Mouse (Mus musculus) embryonic facial prominence, embryonic 15.5 days (tissue): ENCODE measurements around the gene Gm9999. TPM values are rescaled to one million over a fixed set of nuclear protein-coding genes. Genes with fewer than 3 reads are reported as not detected.
"Not testable (repeated sequence)": the region's sequence is repeated elsewhere in the genome, so short reads cannot be mapped to it uniquely, and the experiment has no call there.

ENCODE experiments used
- ATAC-seq: fragments of 200-750 bp; cut with Nextera tagmentation; 2 replicates; pipeline ENCODE4 v1.8.0; 2017; ENCODE audit warnings: low read depth, moderate TSS enrichment; ENCODE audit not compliant: insufficient number of reproducible peaks, low FRiP score, low TSS enrichment
- H3K27ac ChIP-seq: fragments of 300-500 bp; sonication (generic); replicated peaks from 2 replicates; pipeline ENCODE4 v1.5.1; 2015; ENCODE audit warnings: mild to moderate bottlenecking, inconsistent platforms
- H3K27me3 ChIP-seq: fragments of 300-500 bp; sonication (generic); 2 replicates; pipeline ENCODE4 v1.6.1; 2015; ENCODE audit warnings: inconsistent platforms
- H3K36me3 ChIP-seq: fragments of 300-500 bp; sonication (generic); 2 replicates; pipeline ENCODE4 v1.6.1; 2015; ENCODE audit warnings: mild to moderate bottlenecking, inconsistent platforms
- H3K4me1 ChIP-seq: fragments of 300-500 bp; sonication (generic); 2 replicates; pipeline ENCODE4 v1.6.1; 2015; ENCODE audit warnings: inconsistent platforms
- H3K4me2 ChIP-seq: fragments of 300-500 bp; sonication (generic); replicated peaks from 2 replicates; pipeline ENCODE4 v1.6.1; 2015; ENCODE audit warnings: mild to moderate bottlenecking, inconsistent platforms
- H3K4me3 ChIP-seq: fragments of 300-500 bp; sonication (generic); replicated peaks from 2 replicates; pipeline ENCODE4 v1.5.1; 2015; ENCODE audit warnings: mild to moderate bottlenecking, inconsistent platforms
- H3K9ac ChIP-seq: fragments of 300-500 bp; sonication (generic); 2 replicates; pipeline ENCODE4 v1.6.1; 2015; ENCODE audit warnings: inconsistent platforms
- H3K9me3 ChIP-seq: fragments of 300-500 bp; sonication (generic); replicated peaks from 2 replicates; pipeline ENCODE4 v1.6.1; 2016; ENCODE audit warnings: inconsistent platforms
- WGBS: fragments of 180-500 bp; shearing (Covaris S2); methylation state at CpG from one replicate; pipeline ENCODE4 v1.1.7; 2015; 5-methylcytosine and 5-hydroxymethylcytosine counted together
- polyA plus RNA-seq: library from polyadenylated mRNA; unstranded; fragments of >200 nt; fragmentation: Nextera tagmentation; extraction: Ambion mirVana; gene quantifications from 2 replicates; pipeline ENCODE4 v1.2.1, GENCODE M21; 2015

The Gm9999 gene
- polyA plus RNA-seq, 1 experiment from 2014 or later = not detected

GRCm38 (mm10) chr7:47015390-47016065 is 32.1 kb downstream of the Gm9999 start:
- Histone ChIP-seq H3K36me3 (no peaks in the 10 kb centered on the region), H3K9ac (no peak overlapping the region), H3K4me3 (no peak overlapping the region), H3K4me2 (peak overlapping the region; percentile 45), H3K4me1 (peaks cover 4% of the 10 kb centered on the region), H3K9me3 (no peaks in the 10 kb centered on the region), H3K27me3 (no peaks in the 10 kb centered on the region), H3K27ac (peak overlapping the region; percentile 63; the same call in 1 of the 2 replicates)
- peak; percentile 92 for ATAC-seq
- 10% methylated on average over 6 of the region's 6 CpGs for WGBS

- Histone ChIP-seq H3K36me3 (no peaks in the 10 kb centered on the region), H3K27ac (no peak overlapping the region), H3K9me3 (no peaks in the 10 kb centered on the region), H3K9ac (no peak overlapping the region), H3K27me3 (no peaks in the 10 kb centered on the region), H3K4me3 (no peak overlapping the region), H3K4me2 (no peak overlapping the region), H3K4me1 (peaks cover 8% of the 10 kb centered on the region)
- ATAC-seq = no peak
- WGBS = 67% methylated on average over 3 of the region's 3 CpGs
Measured at GRCm38 (mm10) chr7:47016602-47017001, 33.2 kb downstream of the Gm9999 start.

GRCm38 (mm10) chr7:47017146-47017545 is 33.8 kb downstream of the Gm9999 start:
- Histone ChIP-seq H3K27ac (no peak overlapping the region), H3K27me3 (no peaks in the 10 kb centered on the region), H3K9ac (no peak overlapping the region), H3K9me3 (no peaks in the 10 kb centered on the region), H3K4me1 (peaks cover 8% of the 10 kb centered on the region), H3K4me2 (no peak overlapping the region), H3K4me3 (no peak overlapping the region), H3K36me3 (no peaks in the 10 kb centered on the region)
- ATAC-seq = no peak
- WGBS = 64% methylated on average over 7 of the region's 7 CpGs

DNA sequence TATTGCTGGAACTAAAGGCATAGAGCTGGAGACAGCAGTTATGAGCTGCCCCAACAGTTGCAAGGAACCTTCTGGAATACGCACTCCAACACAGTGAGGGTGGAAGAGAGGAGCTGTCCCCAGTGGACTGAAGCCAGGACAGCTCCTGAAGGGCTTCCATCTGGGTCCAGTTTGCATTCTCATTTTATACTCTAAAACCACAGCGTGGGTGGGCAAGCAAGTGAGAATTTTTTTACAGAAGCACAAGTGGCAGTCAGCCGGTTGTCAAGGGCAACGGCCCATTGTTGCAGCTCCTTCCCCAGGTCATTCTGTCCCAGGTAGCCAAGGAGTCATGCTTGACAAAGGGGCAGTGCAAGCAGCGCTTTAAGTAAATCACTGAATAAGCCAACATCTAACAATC is 36.3 kb downstream of the Gm9999 start:
- Histone ChIP-seq H3K4me1 (peaks cover 8% of the 10 kb centered on the region), H3K27ac (no peak overlapping the region), H3K4me2 (no peak overlapping the region), H3K9ac (no peak overlapping the region), H3K9me3 (no peaks in the 10 kb centered on the region), H3K4me3 (no peak overlapping the region), H3K27me3 (no peaks in the 10 kb centered on the region), H3K36me3 (no peaks in the 10 kb centered on the region)
- WGBS = 54% methylated on average over 5 of the region's 5 CpGs
- ATAC-seq = no peak

DNA sequence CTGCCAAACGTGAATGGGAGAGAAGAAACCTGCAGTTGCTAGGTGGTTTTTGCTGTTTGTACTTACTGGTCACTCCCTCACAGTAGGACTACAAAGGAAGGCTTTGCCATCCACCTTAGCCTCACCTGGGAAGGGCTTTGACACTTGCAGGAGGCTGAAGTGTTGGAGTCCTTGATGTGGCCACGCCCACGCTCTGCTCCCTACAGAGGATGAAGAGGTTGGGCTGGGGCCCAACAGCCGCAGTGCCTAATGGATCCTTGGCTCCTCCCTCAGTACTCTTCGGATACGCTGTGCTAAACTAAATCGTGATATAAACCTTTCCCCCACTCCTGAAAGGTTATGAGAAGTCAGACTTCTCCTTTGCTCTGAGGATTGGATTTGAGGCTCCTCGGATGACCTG is 37.6 kb downstream of the Gm9999 start:
- WGBS = 10% methylated on average over 8 of the region's 8 CpGs
- H3K9me3 ChIP-seq = no peaks in the 10 kb centered on the region
- peak overlapping the region; percentile 19; the same call in 1 of the 2 replicates for H3K4me2 ChIP-seq
- ATAC-seq = no peak
- no peaks in the 10 kb centered on the region for H3K27me3 ChIP-seq
- H3K27ac ChIP-seq = no peak overlapping the region
- H3K9ac ChIP-seq = no peak overlapping the region
- 0 out of 2 replicates have a peak, but pooled peaks cover 4% of the 10 kb centered on the region for H3K4me1 ChIP-seq
- no peaks in the 10 kb centered on the region for H3K36me3 ChIP-seq
- H3K4me3 ChIP-seq = no peak overlapping the region

- ATAC-seq = no peak
- WGBS = 65% methylated on average over 8 of the region's 8 CpGs
- no peak overlapping the region for H3K4me3 ChIP-seq
- H3K27me3 ChIP-seq = no peaks in the 10 kb centered on the region
- H3K36me3 ChIP-seq = no peaks in the 10 kb centered on the region
- H3K27ac ChIP-seq = no peak overlapping the region
- no peak overlapping the region for H3K4me2 ChIP-seq
- H3K9ac ChIP-seq = no peak overlapping the region
- 0 out of 2 replicates have a peak, but pooled peaks cover 4% of the 10 kb centered on the region for H3K4me1 ChIP-seq
- no peaks in the 10 kb centered on the region for H3K9me3 ChIP-seq
Measured at GRCm38 (mm10) chr7:47022482-47022881, 39.1 kb downstream of the Gm9999 start.

GRCm38 (mm10) chr7:47023530-47023929 is 40.1 kb downstream of the Gm9999 start:
- 11% methylated on average over 6 of the region's 6 CpGs for WGBS

GRCm38 (mm10) chr7:47024454-47024853 is 41.1 kb downstream of the Gm9999 start:
- no peaks in the 10 kb centered on the region for H3K36me3 ChIP-seq
- H3K27me3 ChIP-seq = no peaks in the 10 kb centered on the region
- H3K4me2 ChIP-seq = no peak overlapping the region
- no peak overlapping the region for H3K27ac ChIP-seq
- no peak overlapping the region for H3K4me3 ChIP-seq
- H3K4me1 ChIP-seq = 0 out of 2 replicates have a peak, but pooled peaks cover 4% of the 10 kb centered on the region
- ATAC-seq = no peak
- H3K9me3 ChIP-seq = no peaks in the 10 kb centered on the region
- WGBS = 84% methylated on average over 7 of the region's 7 CpGs
- H3K9ac ChIP-seq = no peak overlapping the region

More at GRCm38 (mm10) chr7:47023530-47023929, 40.1 kb downstream of the Gm9999 start:
- Histone ChIP-seq H3K9ac (no peak overlapping the region), H3K4me3 (no peak overlapping the region), H3K9me3 (no peaks in the 10 kb centered on the region), H3K4me2 (no peak overlapping the region), H3K27ac (no peak overlapping the region), H3K27me3 (no peaks in the 10 kb centered on the region), H3K4me1 (0 out of 2 replicates have a peak, but pooled peaks cover 4% of the 10 kb centered on the region), H3K36me3 (no peaks in the 10 kb centered on the region)
- no peak for ATAC-seq

DNA sequence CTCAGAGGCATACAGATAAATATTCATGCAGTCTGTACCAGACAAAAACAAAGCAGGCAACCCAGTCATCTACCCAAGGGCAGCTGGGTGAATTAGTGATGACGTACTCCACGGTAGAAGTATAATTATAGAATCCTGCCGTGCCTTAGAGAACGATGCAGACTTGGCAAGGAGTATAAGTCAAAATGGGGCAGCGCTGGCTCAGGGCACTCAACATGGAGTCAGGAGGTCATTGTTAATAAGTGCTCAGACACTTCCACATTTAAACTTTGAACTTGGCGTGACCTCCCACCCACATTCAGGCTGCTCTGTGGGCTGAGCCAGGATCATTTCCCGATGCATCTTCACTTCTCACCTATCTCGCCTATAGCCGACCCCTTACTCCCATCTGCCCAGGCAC is 42.0 kb downstream of the Gm9999 start:
- H3K4me1 ChIP-seq = 0 out of 2 replicates have a peak, but pooled peaks cover 5% of the 10 kb centered on the region
- no peak overlapping the region for H3K4me3 ChIP-seq
- no peak overlapping the region for H3K27ac ChIP-seq
- ATAC-seq = no peak
- H3K9ac ChIP-seq = no peak overlapping the region
- H3K9me3 ChIP-seq = no peaks in the 10 kb centered on the region
- no peaks in the 10 kb centered on the region for H3K36me3 ChIP-seq
- no peak overlapping the region for H3K4me2 ChIP-seq
- no peaks in the 10 kb centered on the region for H3K27me3 ChIP-seq
- 61% methylated on average over 9 of the region's 9 CpGs for WGBS

DNA sequence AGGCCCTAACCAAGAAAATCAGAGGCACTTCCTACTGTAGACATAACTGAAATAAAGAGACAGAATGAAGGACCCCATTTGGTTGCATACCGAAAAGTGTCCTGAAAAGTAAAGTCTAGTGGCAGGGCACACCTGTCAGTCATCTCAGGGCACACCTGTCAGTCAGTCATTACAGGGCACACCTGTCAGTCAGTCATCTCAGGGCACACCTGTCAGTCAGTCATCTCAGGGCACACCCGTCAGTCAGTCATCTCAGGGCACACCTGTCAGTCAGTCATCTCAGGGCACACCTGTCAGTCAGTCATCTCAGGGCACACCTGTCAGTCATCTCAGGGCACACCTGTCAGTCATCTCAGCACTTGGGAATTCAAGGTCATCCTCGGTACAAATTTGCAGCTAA is 43.5 kb downstream of the Gm9999 start:
- H3K27me3 ChIP-seq, H3K27ac ChIP-seq, H3K4me2 ChIP-seq, H3K9me3 ChIP-seq, ATAC-seq, H3K4me3 ChIP-seq, H3K9ac ChIP-seq, H3K36me3 ChIP-seq, H3K4me1 ChIP-seq: not testable (repeated sequence)
- WGBS = 78% methylated on average over 3 of the region's 3 CpGs

DNA sequence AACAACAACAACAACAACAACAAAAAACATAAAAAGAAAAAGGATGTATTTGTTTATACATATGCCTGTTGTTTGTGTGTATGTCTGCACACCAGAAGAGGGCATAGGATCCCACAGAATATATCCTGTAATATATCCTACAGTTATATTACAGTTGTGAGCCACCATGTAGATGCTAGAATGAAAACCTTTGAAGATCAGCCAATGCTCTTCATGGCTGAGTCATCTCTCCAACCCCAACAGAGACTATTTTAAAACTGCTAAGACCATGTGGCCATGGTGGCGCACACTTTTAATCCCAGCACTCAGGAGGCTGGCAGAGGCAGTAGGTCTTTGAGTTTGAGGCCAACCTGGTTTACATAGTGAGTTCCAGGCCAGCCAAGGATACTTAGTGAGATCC is 44.1 kb downstream of the Gm9999 start:
- no peaks in the 10 kb centered on the region for H3K9me3 ChIP-seq
- 0 out of 2 replicates have a peak, but pooled peaks cover 9% of the 10 kb centered on the region for H3K4me1 ChIP-seq
- no peak for ATAC-seq
- WGBS = 82% methylated on average over 1 of the region's 1 CpGs
- no peak overlapping the region for H3K4me3 ChIP-seq
- no peak overlapping the region for H3K4me2 ChIP-seq
- H3K36me3 ChIP-seq = no peaks in the 10 kb centered on the region
- no peaks in the 10 kb centered on the region for H3K27me3 ChIP-seq
- H3K27ac ChIP-seq = no peak overlapping the region
- no peak overlapping the region for H3K9ac ChIP-seq
